Mouse (Mus musculus): Measurements from ENCODE around the gene Tmem273. TPM values are rescaled to one million over a fixed set of nuclear protein-coding genes. Genes with fewer than 3 reads are reported as not detected.

Gene Tmem273
- polyA plus RNA-seq, 1 experiment from 2014 or later: 0.98 TPM

DNA sequence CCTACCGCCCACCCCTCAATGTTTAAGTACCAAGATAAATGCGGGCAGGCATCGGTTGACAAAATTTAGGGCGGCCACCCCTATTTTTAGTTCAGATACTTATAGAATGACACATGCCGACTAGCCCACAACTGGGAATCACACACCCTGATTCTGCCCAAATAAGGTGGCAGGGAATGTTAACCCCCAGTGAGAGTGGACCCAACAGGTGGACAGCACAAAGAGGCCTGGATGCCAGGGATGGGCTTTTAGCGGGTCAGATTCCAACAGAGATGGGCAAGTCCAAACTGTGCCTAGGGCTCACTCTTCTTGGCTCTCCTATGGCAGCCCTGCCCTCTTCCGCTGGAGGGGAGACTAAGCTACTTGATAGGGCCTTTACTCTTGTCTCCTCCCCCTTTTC lies 14.3 kb downstream of the Tmem273 start:
- ATAC-seq: no peak
- H3K4me2 ChIP-seq (replicated peaks; ENCODE audit: low read depth): no peak overlapping the region
- TF ChIP-seq CTCF (IDR thresholded peaks at IDR 0.05; ENCODE audit: low read depth): no peak
- no peak overlapping the region for H3K27ac ChIP-seq (ENCODE audit: low read depth, low read length)
- H3K4me3 ChIP-seq (ENCODE audit: low read depth, low read length): no peak overlapping the region
- no peaks in the 10 kb centered on the region for H3K27me3 ChIP-seq (replicated peaks; ENCODE audit: control insufficient read depth, insufficient read depth, low read length)
- no peaks in the 10 kb centered on the region for H3K9me3 ChIP-seq (ENCODE audit: control insufficient read depth)
- no peaks in the 10 kb centered on the region for H3K36me3 ChIP-seq (ENCODE audit: control insufficient read depth, insufficient read depth)
- no peak overlapping the region for H3K9ac ChIP-seq (ENCODE audit: low read depth, low read length)
- 92% methylated on average over 7 of the region's 7 CpGs for WGBS
- H3K4me1 ChIP-seq (replicated peaks; ENCODE audit: control insufficient read depth, insufficient read depth, low read length): no peaks in the 10 kb centered on the region

DNA sequence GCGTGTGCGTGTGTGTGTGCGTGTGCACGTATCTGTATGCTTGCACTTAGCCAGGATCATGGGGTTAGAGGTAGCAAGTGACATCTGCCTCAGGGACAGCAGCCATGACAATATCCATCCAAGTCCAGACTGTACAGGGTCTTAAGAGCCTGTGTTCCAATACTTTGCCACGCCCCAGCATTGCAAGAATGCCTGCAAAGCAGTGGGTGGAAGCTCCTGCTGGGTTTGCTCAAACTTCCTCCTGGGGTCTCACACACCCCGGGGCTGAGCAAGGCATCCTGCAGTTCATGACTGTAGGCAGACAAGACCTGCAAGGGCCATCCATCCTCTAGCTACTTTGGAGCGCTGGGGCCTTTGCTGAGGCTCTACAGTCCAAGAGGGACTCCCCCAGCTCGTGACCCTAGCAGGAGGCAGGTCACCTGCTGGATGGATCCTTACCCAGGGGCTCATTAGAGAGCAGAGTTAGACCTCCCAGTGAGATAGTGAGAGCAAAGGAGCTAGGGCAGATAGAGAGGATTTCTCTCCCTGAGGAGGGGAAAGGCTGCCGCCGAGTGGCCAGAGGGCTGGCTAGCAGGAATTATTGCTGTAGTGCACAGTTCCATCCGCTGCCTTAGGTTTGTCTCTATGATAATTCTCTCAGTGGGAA lies 15.4 kb downstream of the Tmem273 start:
- TF ChIP-seq CTCF (IDR thresholded peaks at IDR 0.05; ENCODE audit: low read depth): peak; percentile 82
- Histone ChIP-seq H3K27ac (ENCODE audit: low read depth, low read length) (no peak overlapping the region), H3K4me1 (replicated peaks; ENCODE audit: control insufficient read depth, insufficient read depth, low read length) (no peaks in the 10 kb centered on the region), H3K9ac (ENCODE audit: low read depth, low read length) (no peak overlapping the region), H3K27me3 (replicated peaks; ENCODE audit: control insufficient read depth, insufficient read depth, low read length) (no peaks in the 10 kb centered on the region), H3K36me3 (ENCODE audit: control insufficient read depth, insufficient read depth) (no peaks in the 10 kb centered on the region), H3K4me3 (ENCODE audit: low read depth, low read length) (no peak overlapping the region), H3K9me3 (ENCODE audit: control insufficient read depth) (no peaks in the 10 kb centered on the region), H3K4me2 (replicated peaks; ENCODE audit: low read depth) (no peak overlapping the region)
- 58% methylated on average over 11 of the region's 11 CpGs for WGBS
- 0 out of 2 replicates have a peak, but pooled peaks have one; percentile 8 for ATAC-seq

DNA sequence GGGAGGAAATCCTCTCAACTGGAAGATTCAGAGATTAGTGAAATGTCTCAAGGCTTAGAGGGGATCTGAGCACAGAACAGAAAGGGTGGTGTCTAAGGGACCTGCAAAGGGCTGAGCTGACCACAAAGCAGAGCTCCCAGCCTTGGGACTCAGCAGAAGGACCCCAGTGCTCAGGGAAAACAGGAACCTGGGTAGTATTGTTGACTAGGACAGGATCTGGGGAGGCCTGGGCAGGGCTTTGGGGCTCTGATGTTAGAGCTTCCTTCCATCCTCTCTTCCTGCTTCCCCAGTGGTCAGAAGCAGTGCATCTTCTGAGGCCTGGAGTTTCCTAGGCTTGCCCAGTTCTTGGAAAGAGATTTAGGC lies 15.9 kb downstream of the Tmem273 start:
- no peak for TF ChIP-seq CTCF (IDR thresholded peaks at IDR 0.05; ENCODE audit: low read depth)
- no peaks in the 10 kb centered on the region for H3K36me3 ChIP-seq (ENCODE audit: control insufficient read depth, insufficient read depth)
- no peaks in the 10 kb centered on the region for H3K4me1 ChIP-seq (replicated peaks; ENCODE audit: control insufficient read depth, insufficient read depth, low read length)
- H3K9ac ChIP-seq (ENCODE audit: low read depth, low read length): no peak overlapping the region
- no peak for ATAC-seq
- no peaks in the 10 kb centered on the region for H3K9me3 ChIP-seq (ENCODE audit: control insufficient read depth)
- no peak overlapping the region for H3K27ac ChIP-seq (ENCODE audit: low read depth, low read length)
- H3K4me3 ChIP-seq (ENCODE audit: low read depth, low read length): no peak overlapping the region
- H3K4me2 ChIP-seq (replicated peaks; ENCODE audit: low read depth): no peak overlapping the region
- H3K27me3 ChIP-seq (replicated peaks; ENCODE audit: control insufficient read depth, insufficient read depth, low read length): no peaks in the 10 kb centered on the region

- H3K4me1 ChIP-seq (replicated peaks; ENCODE audit: control insufficient read depth, insufficient read depth, low read length): no peaks in the 10 kb centered on the region
- no peak overlapping the region for H3K9ac ChIP-seq (ENCODE audit: low read depth, low read length)
- no peaks in the 10 kb centered on the region for H3K36me3 ChIP-seq (ENCODE audit: control insufficient read depth, insufficient read depth)
- no peaks in the 10 kb centered on the region for H3K9me3 ChIP-seq (ENCODE audit: control insufficient read depth)
- H3K27me3 ChIP-seq (replicated peaks; ENCODE audit: control insufficient read depth, insufficient read depth, low read length): no peaks in the 10 kb centered on the region
- no peak overlapping the region for H3K4me3 ChIP-seq (ENCODE audit: low read depth, low read length)
- ATAC-seq: no peak
- H3K4me2 ChIP-seq (replicated peaks; ENCODE audit: low read depth): no peak overlapping the region
- no peak for TF ChIP-seq CTCF (IDR thresholded peaks at IDR 0.05; ENCODE audit: low read depth)
- no peak overlapping the region for H3K27ac ChIP-seq (ENCODE audit: low read depth, low read length)
Observed at GRCm38 (mm10) chr14:32810111-32810510, 24.3 kb downstream of the Tmem273 start.

DNA sequence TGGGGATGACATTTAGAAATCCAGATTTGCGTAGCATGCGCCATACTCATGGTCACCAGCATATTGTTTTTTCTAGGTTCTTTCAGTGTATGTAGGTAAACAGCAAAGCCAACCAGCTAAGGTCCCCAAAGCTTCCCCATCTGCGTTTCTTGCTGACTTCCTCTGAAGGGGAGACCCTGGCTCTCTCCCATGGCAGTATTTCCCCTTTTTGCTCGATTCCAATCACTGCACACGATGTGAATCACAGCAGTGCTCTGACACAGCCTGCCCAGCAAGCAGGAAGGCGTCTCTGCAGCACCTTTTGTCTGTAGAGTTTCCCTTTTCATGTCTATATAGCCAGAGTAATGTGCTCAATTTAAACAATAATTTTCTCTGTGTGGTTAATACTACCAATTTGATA lies 26.7 kb downstream of the Tmem273 start:
- no peaks in the 10 kb centered on the region for H3K4me1 ChIP-seq (replicated peaks; ENCODE audit: control insufficient read depth, insufficient read depth, low read length)
- ATAC-seq: no peak
- H3K27me3 ChIP-seq (replicated peaks; ENCODE audit: control insufficient read depth, insufficient read depth, low read length): no peaks in the 10 kb centered on the region
- 73% methylated on average over 6 of the region's 6 CpGs for WGBS
- no peak for TF ChIP-seq CTCF (IDR thresholded peaks at IDR 0.05; ENCODE audit: low read depth)
- no peaks in the 10 kb centered on the region for H3K36me3 ChIP-seq (ENCODE audit: control insufficient read depth, insufficient read depth)
- H3K4me3 ChIP-seq (ENCODE audit: low read depth, low read length): no peak overlapping the region
- no peaks in the 10 kb centered on the region for H3K9me3 ChIP-seq (ENCODE audit: control insufficient read depth)
- H3K9ac ChIP-seq (ENCODE audit: low read depth, low read length): no peak overlapping the region
- H3K4me2 ChIP-seq (replicated peaks; ENCODE audit: low read depth): no peak overlapping the region
- no peak overlapping the region for H3K27ac ChIP-seq (ENCODE audit: low read depth, low read length)

- WGBS: 66% methylated on average over 4 of the region's 4 CpGs
- no peaks in the 10 kb centered on the region for H3K4me1 ChIP-seq (replicated peaks; ENCODE audit: control insufficient read depth, insufficient read depth, low read length)
- no peak overlapping the region for H3K4me2 ChIP-seq (replicated peaks; ENCODE audit: low read depth)
- no peak for ATAC-seq
- H3K4me3 ChIP-seq (ENCODE audit: low read depth, low read length): no peak overlapping the region
- no peak overlapping the region for H3K27ac ChIP-seq (ENCODE audit: low read depth, low read length)
- H3K9me3 ChIP-seq (ENCODE audit: control insufficient read depth): no peaks in the 10 kb centered on the region
- no peak overlapping the region for H3K9ac ChIP-seq (ENCODE audit: low read depth, low read length)
- H3K27me3 ChIP-seq (replicated peaks; ENCODE audit: control insufficient read depth, insufficient read depth, low read length): no peaks in the 10 kb centered on the region
- H3K36me3 ChIP-seq (ENCODE audit: control insufficient read depth, insufficient read depth): no peaks in the 10 kb centered on the region
- no peak for TF ChIP-seq CTCF (IDR thresholded peaks at IDR 0.05; ENCODE audit: low read depth)
Observed at GRCm38 (mm10) chr14:32814961-32815360, 29.2 kb downstream of the Tmem273 start.

GRCm38 (mm10) chr14:32816533-32816932 lies 30.8 kb downstream of the Tmem273 start:
- Histone ChIP-seq H3K4me3 (ENCODE audit: low read depth, low read length) (no peak overlapping the region), H3K4me2 (replicated peaks; ENCODE audit: low read depth) (no peak overlapping the region), H3K9me3 (ENCODE audit: control insufficient read depth) (no peaks in the 10 kb centered on the region), H3K36me3 (ENCODE audit: control insufficient read depth, insufficient read depth) (no peaks in the 10 kb centered on the region), H3K4me1 (replicated peaks; ENCODE audit: control insufficient read depth, insufficient read depth, low read length) (no peaks in the 10 kb centered on the region), H3K27ac (ENCODE audit: low read depth, low read length) (no peak overlapping the region), H3K27me3 (replicated peaks; ENCODE audit: control insufficient read depth, insufficient read depth, low read length) (no peaks in the 10 kb centered on the region), H3K9ac (ENCODE audit: low read depth, low read length) (no peak overlapping the region)
- ATAC-seq: no peak
- peak; percentile 57 for TF ChIP-seq CTCF (IDR thresholded peaks at IDR 0.05; ENCODE audit: low read depth)
- WGBS: 66% methylated on average over 4 of the region's 4 CpGs
